In genomic region chr13:72627391-72628321, GRCm38 (mm10) we compare ENCODE assay signal across 8 mouse cellular contexts. TPM values are rescaled to one million over a fixed set of nuclear protein-coding genes. Genes with fewer than 3 reads are reported as not detected.
A peak's percentile ranks its signal among the peaks of the same experiment; 100 is the strongest.
DNase-seq lines count a peak whose midpoint lies in the region; ATAC-seq and TF ChIP-seq lines count a peak whose summit lies in the region.

No protein-coding gene starts in this region.

- DNase-seq in cerebellum, postnatal 10 days = peak; percentile 46 to 61
- no peak for DNase-seq in cerebellum, postnatal 36 days
- peak; percentile 48 for DNase-seq in forebrain, embryonic 14.5 days (ENCODE audit: low spot score)
- peak; percentile 66 for DNase-seq in lung, postnatal 10 days
- no peak for DNase-seq in adrenal gland, postnatal 25 days

- 1% methylated on average over 42 of the region's 42 CpGs for WGBS in forebrain, embryonic 14.5 days
- whole genome bisulfite sequencing in kidney, embryonic 14.5 days = under 1% methylated on average over 42 of the region's 42 CpGs

- no peak overlapping the region for H3K27ac ChIP-seq in forebrain, embryonic 14.5 days (ENCODE audit: low read depth, low read length)
- H3K27ac ChIP-seq in kidney, embryonic 14.5 days (ENCODE audit: low read depth, low read length) = no peak overlapping the region
- no peak overlapping the region for H3K27ac ChIP-seq in testis, adult 2 months (ENCODE audit: control insufficient read depth, insufficient read depth, low read depth, low read length)

- TF ChIP-seq CTCF in testis, adult 2 months (IDR thresholded peaks at IDR 0.05; ENCODE audit: control insufficient read depth, insufficient read depth, insufficient replicate concordance, low read depth, low read length) = no peak

- peak overlapping the region; percentile 43 for H3K4me3 ChIP-seq in forebrain, embryonic 14.5 days (ENCODE audit: low read depth, low read length)
- H3K4me3 ChIP-seq in kidney, embryonic 14.5 days (ENCODE audit: low read length) = peak overlapping the region; percentile 49
- peak overlapping the region; percentile 54 for H3K4me3 ChIP-seq in testis, adult 2 months (ENCODE audit: control insufficient read depth, low read depth, low read length)

- H3K36me3 ChIP-seq in forebrain, embryonic 14.5 days (ENCODE audit: control insufficient read depth, insufficient read depth, low read length) = no peaks in the 10 kb centered on the region
- H3K36me3 ChIP-seq in kidney, embryonic 14.5 days (ENCODE audit: control insufficient read depth, insufficient read depth, low read length) = no peaks in the 10 kb centered on the region
- H3K36me3 ChIP-seq in testis, adult 2 months (ENCODE audit: control insufficient read depth, insufficient read depth, low read length) = no peaks in the 10 kb centered on the region

- 0 out of 2 replicates have a peak, but pooled peaks have one; percentile 8 for ATAC-seq in forebrain, embryonic 14.5 days
- peak; percentile 11; the same call in 1 of the 2 replicates for ATAC-seq in kidney, embryonic 14.5 days (ENCODE audit: low FRiP score, low TSS enrichment)
- no peak for ATAC-seq in CD4-positive, CD25-positive, alpha-beta regulatory T cell, adult 4 months

- peaks cover 96% of the 10 kb centered on the region for H3K27me3 ChIP-seq in forebrain, embryonic 14.5 days (replicated peaks; ENCODE audit: control insufficient read depth, insufficient read depth, low read length)
- peaks cover 98% of the 10 kb centered on the region for H3K27me3 ChIP-seq in kidney, embryonic 14.5 days (ENCODE audit: control insufficient read depth, insufficient read depth, low read length)
- H3K27me3 ChIP-seq in testis, adult 2 months (ENCODE audit: control insufficient read depth, insufficient read depth, low read length) = peaks cover 4% of the 10 kb centered on the region

- no peak for TF ChIP-seq POLR2A in testis, adult 2 months (IDR thresholded peaks at IDR 0.05; ENCODE audit: control insufficient read depth, low read depth, low read length)

- H3K4me2 ChIP-seq in forebrain, embryonic 14.5 days (ENCODE audit: low read length) = peak overlapping the region; percentile 77
- peak overlapping the region; percentile 96 for H3K4me2 ChIP-seq in kidney, embryonic 14.5 days (replicated peaks; ENCODE audit: low read depth, low read length)

- H3K9me3 ChIP-seq in forebrain, embryonic 14.5 days (replicated peaks; ENCODE audit: control insufficient read depth, low read length) = no peaks in the 10 kb centered on the region; the same call in 1 of the 2 replicates
- H3K9me3 ChIP-seq in kidney, embryonic 14.5 days (ENCODE audit: control insufficient read depth, low read length) = no peaks in the 10 kb centered on the region

- H3K4me1 ChIP-seq in forebrain, embryonic 14.5 days (ENCODE audit: control insufficient read depth, insufficient read depth, low read length) = peaks cover 10% of the 10 kb centered on the region
- H3K4me1 ChIP-seq in kidney, embryonic 14.5 days (ENCODE audit: control insufficient read depth, insufficient read depth, low read length) = 0 out of 2 replicates have a peak, but pooled peaks cover 9% of the 10 kb centered on the region
- H3K4me1 ChIP-seq in testis, adult 2 months (ENCODE audit: control insufficient read depth, insufficient read depth, low read length) = peaks cover 31% of the 10 kb centered on the region

- peak overlapping the region; percentile 32; the same call in 1 of the 2 replicates for H3K9ac ChIP-seq in forebrain, embryonic 14.5 days (ENCODE audit: low read length)
- H3K9ac ChIP-seq in kidney, embryonic 14.5 days (ENCODE audit: low read depth, low read length) = peak overlapping the region; percentile 55

RNA-seq across cellular contexts. Expression of gene Irx2, which starts 1.0 kb away (rescaled TPM):
- polyA plus RNA-seq in forebrain, embryonic 14.5 days (2014; fragmentation: Nextera tagmentation; extraction: Ambion mirVana) = 1.9 and 2.4 TPM in 2 replicates
- polyA plus RNA-seq in kidney, embryonic 14.5 days (2014; fragmentation: Nextera tagmentation; extraction: Ambion mirVana) = 3.9 and 5.4 TPM in 2 replicates
- 2.7 and 3.5 TPM in 2 replicates for polyA plus RNA-seq in testis, adult 2 months (2012; rRNA removed)
- polyA plus RNA-seq in CD4-positive, CD25-positive, alpha-beta regulatory T cell, adult 4 months (2017; shearing (Covaris generic)) = not detected
- total RNA-seq in adrenal gland, postnatal 25 days (2021) = 0.15 TPM in 1 of 2 replicates, not detected in the other

Comparison
In these comparisons a context has a peak if more than half of its experiments do, and no peak if none do; other contexts are left out.
1. DNase-seq: peak in cerebellum, postnatal 10 days (2 of 2), forebrain, embryonic 14.5 days (single experiment) and lung, postnatal 10 days (single experiment); none in cerebellum, postnatal 36 days (0 of 2) and adrenal gland, postnatal 25 days (single experiment).
2. Peak in every context shown above with its lines, with median percentiles within 50 percentile points of each other: H3K4me3 ChIP-seq.